8 mouse cellular contexts compared by ENCODE assay signal in genomic region chr11:119676751-119677411, GRCm38 (mm10).
A peak's percentile ranks its signal among the peaks of the same experiment; 100 is the strongest.
DNase-seq lines count a peak whose midpoint lies in the region; ATAC-seq lines count a peak whose summit lies in the region.

No protein-coding gene starts in this region.

- no peak overlapping the region for H3K9ac ChIP-seq in hindbrain, embryonic 16.5 days (ENCODE audit: low read depth, low read length)

- 61% methylated on average over 7 of the region's 7 CpGs for WGBS in heart, embryonic 10.5 days
- WGBS in macrophage (ENCODE audit: missing documents): 22% methylated on average over 7 of the region's 7 CpGs
- 76% methylated on average over 7 of the region's 7 CpGs for whole genome bisulfite sequencing in hindbrain, embryonic 16.5 days

- H3K4me2 ChIP-seq in hindbrain, embryonic 16.5 days (ENCODE audit: low read length): no peak overlapping the region

- no peaks in the 10 kb centered on the region for H3K27me3 ChIP-seq in heart, embryonic 10.5 days (ENCODE audit: insufficient read depth, poor library complexity, severe bottlenecking)
- no peaks in the 10 kb centered on the region for H3K27me3 ChIP-seq in hindbrain, embryonic 16.5 days (replicated peaks; ENCODE audit: control insufficient read depth, insufficient read depth, low read length)

- peak overlapping the region; percentile 45; the same call in 1 of the 2 replicates for H3K27ac ChIP-seq in heart, embryonic 10.5 days
- H3K27ac ChIP-seq in macrophage: peak overlapping the region; percentile 62
- H3K27ac ChIP-seq in hindbrain, embryonic 16.5 days (ENCODE audit: low read depth, low read length): no peak overlapping the region; the same call in 1 of the 2 replicates

- H3K36me3 ChIP-seq in heart, embryonic 10.5 days: peaks cover 4% of the 10 kb centered on the region; the same call in 1 of the 2 replicates
- no peaks in the 10 kb centered on the region for H3K36me3 ChIP-seq in macrophage (ENCODE audit: inconsistent target)
- no peaks in the 10 kb centered on the region for H3K36me3 ChIP-seq in hindbrain, embryonic 16.5 days (ENCODE audit: control insufficient read depth, insufficient read depth, low read length)

- H3K9me3 ChIP-seq in heart, embryonic 10.5 days: no peaks in the 10 kb centered on the region
- H3K9me3 ChIP-seq in hindbrain, embryonic 16.5 days (ENCODE audit: control insufficient read depth, low read length): no peaks in the 10 kb centered on the region

- intact Hi-C loops in left cerebral cortex, postnatal 4 days (cut with DNase I): no loop called here

- peaks cover 87% of the 10 kb centered on the region for H3K79me2 ChIP-seq in macrophage (ENCODE audit: inconsistent target)

- no peak for DNase-seq in heart, embryonic 10.5 days (ENCODE audit: low spot score)
- no peak for DNase-seq in heart, postnatal 4 days
- DNase-seq in T-cell, adult 2 months (ENCODE audit: low spot score): peak; percentile 45
- DNase-seq in left cerebral cortex, postnatal 4 days: no peak

- peaks cover 75% of the 10 kb centered on the region for H3K4me1 ChIP-seq in heart, embryonic 10.5 days
- peaks cover 16% of the 10 kb centered on the region for H3K4me1 ChIP-seq in hindbrain, embryonic 16.5 days (ENCODE audit: control insufficient read depth, insufficient read depth, low read depth, low read length)

- no peak overlapping the region for H3K4me3 ChIP-seq in heart, embryonic 10.5 days
- H3K4me3 ChIP-seq in macrophage (ENCODE audit: inconsistent target): no peak overlapping the region
- H3K4me3 ChIP-seq in hindbrain, embryonic 16.5 days (ENCODE audit: low read length): no peak overlapping the region

- ATAC-seq in common myeloid progenitor, adult 5-6 weeks (replicated peaks; ENCODE audit: low read depth, poor library complexity, severe bottlenecking): peak; percentile 66
- no peak for ATAC-seq in hindbrain, embryonic 16.5 days
- ATAC-seq in megakaryocyte-erythroid progenitor cell, adult 5-6 weeks (replicated peaks; ENCODE audit: low FRiP score, low TSS enrichment, poor library complexity, severe bottlenecking): no peak
